Comparison of ENCODE assay signal across 8 mouse cellular contexts in the genomic region with DNA sequence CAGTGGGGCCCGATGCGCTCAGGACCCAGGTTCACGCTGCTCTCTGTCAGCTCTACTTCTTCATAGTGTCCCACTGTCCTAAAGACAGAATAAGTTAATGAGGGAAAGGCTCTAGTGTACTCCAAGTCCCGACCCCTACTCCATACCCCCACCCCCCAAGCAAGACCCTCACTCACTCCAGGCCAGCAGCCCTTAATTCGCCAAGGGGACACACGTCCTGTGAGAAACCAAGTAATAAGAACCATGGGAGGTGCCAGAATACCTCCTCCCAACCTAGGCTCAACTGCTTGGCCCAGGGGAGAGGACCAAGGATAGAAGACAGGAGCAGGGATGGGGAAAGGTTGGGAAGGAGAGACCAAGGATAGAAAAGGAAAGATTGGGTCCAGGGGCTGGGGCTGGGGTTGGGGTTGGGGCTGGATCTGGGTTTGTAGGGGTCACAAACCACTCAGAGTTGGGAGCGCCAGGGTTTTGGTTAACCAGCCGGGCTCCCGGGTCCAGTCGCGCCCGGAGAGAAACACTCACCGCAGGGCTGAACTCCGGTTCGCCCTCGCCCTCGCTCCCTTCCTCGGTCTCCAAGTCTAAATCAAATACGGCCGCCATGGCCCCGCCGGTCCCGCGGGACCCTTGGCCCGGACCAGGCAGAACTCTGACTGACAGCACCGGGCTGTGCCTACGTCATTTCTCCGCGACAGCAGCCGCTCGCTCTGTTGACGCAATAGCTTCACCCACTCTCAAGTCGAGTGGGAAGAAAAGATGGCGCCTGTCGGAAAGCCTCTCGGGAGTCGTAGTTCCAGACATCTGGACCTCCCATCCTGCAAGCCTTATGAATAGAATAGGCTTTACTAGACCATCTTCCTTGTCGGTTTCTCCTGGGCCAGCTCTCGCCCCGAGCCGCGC. TPM values are rescaled to one million over a fixed set of nuclear protein-coding genes. Genes with fewer than 3 reads are reported as not detected.
A peak's percentile ranks its signal among the peaks of the same experiment; 100 is the strongest.
DNase-seq lines count a peak whose midpoint lies in the region; ATAC-seq and TF ChIP-seq lines count a peak whose summit lies in the region.

A gene (minus strand): TSS at position 709 of the 897 bp plus-strand sequence.

- peak; percentile 88 for ATAC-seq in frontal cortex, adult (ENCODE audit: low TSS enrichment)
- peak; percentile 93 for ATAC-seq in lung, postnatal 0 days

- H3K27ac ChIP-seq in hindbrain, embryonic 10.5 days = peak within 1 kb of the TSS; percentile 86
- no peak within 1 kb of the TSS for H3K27ac ChIP-seq in lung, postnatal 0 days (ENCODE audit: low read length)

- H3K9me3 ChIP-seq in hindbrain, embryonic 10.5 days = no peaks in the 10 kb centered on the region
- H3K9me3 ChIP-seq in lung, postnatal 0 days (ENCODE audit: low read length) = no peaks in the 10 kb centered on the region

- peak within 1 kb of the TSS; percentile 83 for H3K4me2 ChIP-seq in lung, postnatal 0 days (replicated peaks; ENCODE audit: low read depth, low read length)

- H3K4me3 ChIP-seq in hindbrain, embryonic 10.5 days = peak within 1 kb of the TSS; percentile 82
- H3K4me3 ChIP-seq in lung, postnatal 0 days (ENCODE audit: low read depth, low read length) = peak within 1 kb of the TSS; percentile 67

- no peak for TF ChIP-seq EP300 in lung, postnatal 0 days (IDR thresholded peaks at IDR 0.05)

- H3K27me3 ChIP-seq in hindbrain, embryonic 10.5 days (ENCODE audit: insufficient read depth, poor library complexity, severe bottlenecking) = no peaks in the 10 kb centered on the region
- H3K27me3 ChIP-seq in lung, postnatal 0 days (replicated peaks; ENCODE audit: insufficient read depth, low read length) = no peaks in the 10 kb centered on the region

- WGBS in hindbrain, embryonic 10.5 days = 6% methylated on average over 42 of the region's 42 CpGs
- 7% methylated on average over 42 of the region's 42 CpGs for WGBS in lung, postnatal 0 days

- DNase-seq in MEL-GATA-1-ER (ENCODE audit: extremely low read depth, low read depth) = peak; percentile 95
- DNase-seq in cerebellum, adult 8-10 months = peak; percentile 94
- peak; percentile 95 for DNase-seq in hindbrain, embryonic 10.5 days (ENCODE audit: low spot score)
- DNase-seq in layer of hippocampus, adult 9-11 months = peak; percentile 98
- DNase-seq in lung, postnatal 0 days (ENCODE audit: low spot score) = peak; percentile 98
- peak; percentile 94 for DNase-seq in ovary, postnatal 14 days (ENCODE audit: low spot score)
- DNase-seq in thymus, postnatal 14 days = peak; percentile 94

- peak within 1 kb of the TSS; percentile 69 for H3K9ac ChIP-seq in lung, postnatal 0 days (replicated peaks; ENCODE audit: low read depth)

- peaks cover 25% of the 10 kb centered on the region for H3K4me1 ChIP-seq in hindbrain, embryonic 10.5 days (replicated peaks)
- no peaks in the 10 kb centered on the region for H3K4me1 ChIP-seq in lung, postnatal 0 days (ENCODE audit: insufficient read depth, low read depth, low read length)

- TF ChIP-seq CTCF in lung, postnatal 0 days (IDR thresholded peaks at IDR 0.05) = no peak

- peaks cover 39% of the 10 kb centered on the region for H3K36me3 ChIP-seq in hindbrain, embryonic 10.5 days
- peaks cover 16% of the 10 kb centered on the region; the same call in 1 of the 2 replicates for H3K36me3 ChIP-seq in lung, postnatal 0 days (ENCODE audit: insufficient read depth, low read length)

RNA-seq across cellular contexts. Expression of the gene that starts here (rescaled TPM):
- 65.4 and 77.0 TPM in 2 replicates for polyA plus RNA-seq in hindbrain, embryonic 10.5 days (2016; fragmentation: Nextera tagmentation; extraction: Ambion mirVana)
- polyA plus RNA-seq in lung, postnatal 0 days (2015; fragmentation: Nextera tagmentation; extraction: Ambion mirVana) = 28.4 and 35.1 TPM in 2 replicates
